Mouse (Mus musculus) lung, embryonic 14.5 days (tissue): ENCODE data around the gene Emid1. TPM values are rescaled to one million over a fixed set of nuclear protein-coding genes. Genes with fewer than 3 reads are reported as not detected.

Experiments used
- ATAC-seq: fragments of 200-750 bp; cut with Nextera tagmentation; 2 replicates; pipeline ENCODE4 v1.8.0; 2017; ENCODE audit warnings: mild to moderate bottlenecking, moderate TSS enrichment, moderate library complexity; ENCODE audit not compliant: insufficient read depth
- DNase-seq: peaks from one replicate; pipeline ENCODE4 v3.0.0-alpha.2; 2015
- H3K27ac ChIP-seq: fragments of 300-500 bp; sonication (generic); 2 replicates; pipeline ENCODE4 v1.5.1; 2014; ENCODE audit warnings: low read depth, mild to moderate bottlenecking, moderate library complexity
- H3K27me3 ChIP-seq: fragments of 300-500 bp; sonication (generic); 2 replicates; pipeline ENCODE4 v1.6.1; 2014; ENCODE audit warnings: low read length, control low read depth; ENCODE audit not compliant: insufficient read depth
- H3K36me3 ChIP-seq: fragments of 300-500 bp; sonication (generic); 2 replicates; pipeline ENCODE4 v1.6.1; 2014; ENCODE audit warnings: control low read depth; ENCODE audit not compliant: insufficient read depth
- H3K4me1 ChIP-seq: fragments of 300-500 bp; sonication (generic); 2 replicates; pipeline ENCODE4 v1.6.1; 2014; ENCODE audit warnings: antibody characterized with exemption, control low read depth; ENCODE audit not compliant: insufficient read depth
- H3K4me2 ChIP-seq: fragments of 300-500 bp; sonication (generic); 2 replicates; pipeline ENCODE4 v1.6.1; 2014; ENCODE audit warnings: mild to moderate bottlenecking
- H3K4me3 ChIP-seq: fragments of 300-500 bp; sonication (generic); 2 replicates; pipeline ENCODE4 v1.5.1; 2014; ENCODE audit warnings: low read depth, low read length
- H3K9ac ChIP-seq: fragments of 300-500 bp; sonication (generic); 2 replicates; pipeline ENCODE4 v1.6.1; 2014
- H3K9me3 ChIP-seq: fragments of 300-500 bp; sonication (generic); 2 replicates; pipeline ENCODE4 v1.6.1; 2016; ENCODE audit warnings: low read depth, low read length, control low read depth
- CTCF ChIP-seq: IDR thresholded peaks from 2 replicates; pipeline ENCODE4 v1.5.1; 2016; ENCODE audit warnings: antibody characterized with exemption, low read depth
- WGBS: fragments of 180-500 bp; shearing (Covaris S2); extraction: QIAGEN DNeasy Blood & Tissue Kit; methylation state at CpG from one replicate; pipeline ENCODE4 v1.1.7; 2014; 5-methylcytosine and 5-hydroxymethylcytosine counted together
- polyA plus RNA-seq: library from polyadenylated mRNA; unstranded; fragments of >200 nt; fragmentation: Nextera tagmentation; extraction: Ambion mirVana; gene quantifications from 2 replicates; pipeline ENCODE4 v1.2.1, GENCODE M21; 2014

Emid1 gene
- polyA plus RNA-seq, 1 experiment from 2014 or later, result 52.1 TPM

- H3K4me2 ChIP-seq, result peak overlapping the region; percentile 98
- ATAC-seq (no peak), DNase-seq (no peak)
- no peaks in the 10 kb centered on the region for H3K9me3 ChIP-seq
- H3K4me1 ChIP-seq, result peaks cover 13% of the 10 kb centered on the region; the same call in 1 of the 2 replicates
- H3K9ac ChIP-seq, result no peak overlapping the region; the same call in 1 of the 2 replicates
- peak overlapping the region; percentile 69 for H3K4me3 ChIP-seq
- no peak overlapping the region for H3K27ac ChIP-seq
- WGBS, result 53% methylated on average over 31 of the region's 31 CpGs
- H3K27me3 ChIP-seq, result peaks cover 56% of the 10 kb centered on the region
- peaks cover 17% of the 10 kb centered on the region for H3K36me3 ChIP-seq
- no peak for TF ChIP-seq CTCF
These were observed 88.3 kb downstream of the Emid1 start for GRCm38 (mm10) chr11:5063561-5064281.

- Histone ChIP-seq H3K4me1 (peaks cover 13% of the 10 kb centered on the region; the same call in 1 of the 2 replicates), H3K36me3 (peaks cover 10% of the 10 kb centered on the region), H3K4me3 (no peak overlapping the region), H3K9ac (no peak overlapping the region), H3K9me3 (no peaks in the 10 kb centered on the region), H3K4me2 (peak overlapping the region; percentile 98; the same call in 1 of the 2 replicates), H3K27ac (no peak overlapping the region), H3K27me3 (peaks cover 62% of the 10 kb centered on the region)
- DNase-seq (no peak), ATAC-seq (no peak)
- whole genome bisulfite sequencing, result 69% methylated on average over 13 of the region's 13 CpGs
- no peak for TF ChIP-seq CTCF
These were observed 89.1 kb downstream of the Emid1 start for GRCm38 (mm10) chr11:5062860-5063505.

DNA sequence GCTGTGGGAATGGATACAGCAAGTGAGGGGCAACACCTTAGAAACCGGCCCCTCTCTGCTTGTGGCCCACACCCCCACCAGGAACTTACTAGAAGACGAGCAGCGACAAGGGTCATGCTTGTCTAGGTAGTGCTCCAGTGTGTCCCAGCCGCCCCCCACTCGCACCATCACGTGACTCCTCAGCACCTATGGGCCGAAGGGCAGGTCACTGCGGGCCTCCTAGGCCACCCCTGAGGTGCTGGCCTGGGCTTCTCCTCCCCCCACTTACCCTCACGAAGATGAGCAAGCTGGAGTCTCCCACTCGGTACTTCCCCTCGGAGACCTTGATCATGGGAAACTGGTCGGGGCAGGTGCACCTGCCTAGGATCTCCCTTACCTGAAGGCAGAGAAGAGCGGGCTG lies 89.7 kb downstream of the Emid1 start:
- TF ChIP-seq CTCF, result no peak

GRCm38 (mm10) chr11:5061413-5062139 lies 90.5 kb downstream of the Emid1 start:
- Histone ChIP-seq H3K9me3 (no peaks in the 10 kb centered on the region), H3K4me3 (peak overlapping the region; percentile 35), H3K36me3 (0 out of 2 replicates have a peak, but pooled peaks cover 8% of the 10 kb centered on the region), H3K27ac (no peak overlapping the region), H3K4me2 (peak overlapping the region; percentile 75), H3K27me3 (peaks cover 76% of the 10 kb centered on the region), H3K9ac (peak overlapping the region; percentile 35), H3K4me1 (peaks cover 13% of the 10 kb centered on the region; the same call in 1 of the 2 replicates)
- peak; percentile 37 for ATAC-seq
- 3% methylated on average over 62 of the region's 62 CpGs for WGBS
- DNase-seq, result peak; percentile 90
- TF ChIP-seq CTCF, result no peak

More for the DNA sequence above, 89.7 kb downstream of the Emid1 start:
- peak overlapping the region; percentile 35; the same call in 1 of the 2 replicates for H3K9ac ChIP-seq
- peak overlapping the region; percentile 75 for H3K4me2 ChIP-seq
- H3K4me1 ChIP-seq, result peaks cover 13% of the 10 kb centered on the region; the same call in 1 of the 2 replicates
- no peak overlapping the region for H3K27ac ChIP-seq
- peaks cover 69% of the 10 kb centered on the region for H3K27me3 ChIP-seq
- 0 out of 2 replicates have a peak, but pooled peaks cover 8% of the 10 kb centered on the region for H3K36me3 ChIP-seq
- WGBS, result 20% methylated on average over 13 of the region's 13 CpGs
- no peak for ATAC-seq
- peak overlapping the region; percentile 35 for H3K4me3 ChIP-seq
- no peak for DNase-seq
- H3K9me3 ChIP-seq, result no peaks in the 10 kb centered on the region

- Histone ChIP-seq H3K4me2 (peak overlapping the region; percentile 75), H3K4me1 (peaks cover 13% of the 10 kb centered on the region; the same call in 1 of the 2 replicates), H3K27me3 (peaks cover 83% of the 10 kb centered on the region), H3K27ac (no peak overlapping the region), H3K9me3 (no peaks in the 10 kb centered on the region), H3K4me3 (peak overlapping the region; percentile 35), H3K36me3 (0 out of 2 replicates have a peak, but pooled peaks cover 8% of the 10 kb centered on the region), H3K9ac (peak overlapping the region; percentile 35; the same call in 1 of the 2 replicates)
- ATAC-seq, result no peak
- no peak for TF ChIP-seq CTCF
- WGBS, result 57% methylated on average over 28 of the region's 28 CpGs
- no peak for DNase-seq
These were observed 91.2 kb downstream of the Emid1 start for GRCm38 (mm10) chr11:5060756-5061412.

- H3K27ac ChIP-seq, result no peak overlapping the region
- TF ChIP-seq CTCF, result peak; percentile 91
- H3K27me3 ChIP-seq, result peaks cover 93% of the 10 kb centered on the region
- H3K4me2 ChIP-seq, result no peak overlapping the region
- no peak overlapping the region for H3K9ac ChIP-seq
- H3K36me3 ChIP-seq, result 0 out of 2 replicates have a peak, but pooled peaks cover 8% of the 10 kb centered on the region
- no peak overlapping the region for H3K4me3 ChIP-seq
- DNase-seq (peak; percentile 66), ATAC-seq (no peak)
- 9% methylated on average over 27 of the region's 27 CpGs for WGBS
- peaks cover 13% of the 10 kb centered on the region; the same call in 1 of the 2 replicates for H3K4me1 ChIP-seq
- no peaks in the 10 kb centered on the region for H3K9me3 ChIP-seq
These were observed 92.3 kb downstream of the Emid1 start for GRCm38 (mm10) chr11:5059704-5060156.
